ENCODE assay signal across 17 mouse cellular contexts in genomic region chr8:127222361-127222760, GRCm38 (mm10).
"Had no signal": no experiment of that assay in that cellular context is flagged by ENCODE, and none has a peak within 500 bp of the region (broad histone marks: within the 10 kb centered on the region; RNA-seq: fewer than 3 reads in every experiment).

No protein-coding gene starts in this region.

- H3K36me3 ChIP-seq: midbrain, embryonic 10.5 days; midbrain, embryonic 13.5 days; midbrain, embryonic 15.5 days; neural tube, embryonic 13.5 days; neural tube, embryonic 15.5 days had no signal

- H3K4me2 ChIP-seq: lung, embryonic 14.5 days; midbrain, embryonic 13.5 days; midbrain, embryonic 15.5 days; neural tube, embryonic 13.5 days; neural tube, embryonic 15.5 days had no signal

- H3K27ac ChIP-seq: midbrain, embryonic 10.5 days; midbrain, embryonic 13.5 days; midbrain, embryonic 15.5 days; neural tube, embryonic 13.5 days; neural tube, embryonic 15.5 days had no signal

- H3K27me3 ChIP-seq: midbrain, embryonic 13.5 days; midbrain, embryonic 15.5 days; neural tube, embryonic 13.5 days; neural tube, embryonic 15.5 days had no signal

- H3K4me3 ChIP-seq: midbrain, embryonic 10.5 days; midbrain, embryonic 13.5 days; midbrain, embryonic 15.5 days; myocyte; neural tube, embryonic 13.5 days; neural tube, embryonic 15.5 days had no signal

- H3K9me3 ChIP-seq: midbrain, embryonic 10.5 days; midbrain, embryonic 13.5 days; midbrain, embryonic 15.5 days; neural tube, embryonic 13.5 days; neural tube, embryonic 15.5 days had no signal

- H3K9ac ChIP-seq: lung, embryonic 14.5 days; midbrain, embryonic 13.5 days; midbrain, embryonic 15.5 days; neural tube, embryonic 13.5 days; neural tube, embryonic 15.5 days had no signal

- ATAC-seq: midbrain, embryonic 13.5 days; midbrain, embryonic 15.5 days had no signal

- DNase-seq: lung, adult 18-20 months; lung, embryonic 14.5 days; lung, postnatal 10 days; lung, postnatal 4 days; right cerebral cortex, adult 18-20 months; right cerebral cortex, postnatal 25 days; right cerebral cortex, postnatal 4 days; spleen, adult 18-20 months; thymus, adult 18-20 months; thymus, postnatal 14 days; thymus, postnatal 36 days had no signal
